Mouse (Mus musculus) kidney, embryonic 15.5 days (tissue): ENCODE measurements around the gene Pilra. TPM values are rescaled to one million over a fixed set of nuclear protein-coding genes. Genes with fewer than 3 reads are reported as not detected.

Source experiments
- ATAC-seq: fragments of 200-750 bp; cut with Nextera tagmentation; replicated peaks from 2 replicates; pipeline ENCODE4 v1.8.0; 2017; ENCODE audit warnings: moderate TSS enrichment; ENCODE audit not compliant: low FRiP score
- H3K27ac ChIP-seq: fragments of 300-500 bp; sonication (generic); 2 replicates; pipeline ENCODE4 v1.5.1; 2015; ENCODE audit warnings: mild to moderate bottlenecking, inconsistent platforms
- H3K27me3 ChIP-seq: fragments of 300-500 bp; sonication (generic); 2 replicates; pipeline ENCODE4 v1.6.1; 2015; ENCODE audit warnings: inconsistent platforms
- H3K36me3 ChIP-seq: fragments of 300-500 bp; sonication (generic); 2 replicates; pipeline ENCODE4 v1.6.1; 2015; ENCODE audit warnings: inconsistent platforms
- H3K4me1 ChIP-seq: fragments of 300-500 bp; sonication (generic); 2 replicates; pipeline ENCODE4 v1.6.1; 2015; ENCODE audit warnings: inconsistent platforms
- H3K4me2 ChIP-seq: fragments of 300-500 bp; sonication (generic); 2 replicates; pipeline ENCODE4 v1.6.1; 2015; ENCODE audit warnings: moderate library complexity, mild to moderate bottlenecking, inconsistent platforms
- H3K4me3 ChIP-seq: fragments of 300-500 bp; sonication (generic); replicated peaks from 2 replicates; pipeline ENCODE4 v1.5.1; 2015; ENCODE audit warnings: mild to moderate bottlenecking, inconsistent platforms
- H3K9ac ChIP-seq: fragments of 300-500 bp; sonication (generic); 2 replicates; pipeline ENCODE4 v1.6.1; 2015; ENCODE audit warnings: mild to moderate bottlenecking, inconsistent platforms
- H3K9me3 ChIP-seq: fragments of 300-500 bp; sonication (generic); replicated peaks from 2 replicates; pipeline ENCODE4 v1.6.1; 2016; ENCODE audit warnings: inconsistent platforms
- WGBS: fragments of 180-500 bp; shearing (Covaris S2); methylation state at CpG from one replicate; pipeline ENCODE4 v1.1.7; 2015; ENCODE audit warnings: mixed read lengths; 5-methylcytosine and 5-hydroxymethylcytosine counted together
- polyA plus RNA-seq: library from polyadenylated mRNA; unstranded; fragments of >200 nt; fragmentation: Nextera tagmentation; extraction: Ambion mirVana; gene quantifications from 2 replicates; pipeline ENCODE4 v1.2.1, GENCODE M21; 2015

Pilra gene
- polyA plus RNA-seq, 1 experiment from 2014 or later: 1.3 TPM

DNA sequence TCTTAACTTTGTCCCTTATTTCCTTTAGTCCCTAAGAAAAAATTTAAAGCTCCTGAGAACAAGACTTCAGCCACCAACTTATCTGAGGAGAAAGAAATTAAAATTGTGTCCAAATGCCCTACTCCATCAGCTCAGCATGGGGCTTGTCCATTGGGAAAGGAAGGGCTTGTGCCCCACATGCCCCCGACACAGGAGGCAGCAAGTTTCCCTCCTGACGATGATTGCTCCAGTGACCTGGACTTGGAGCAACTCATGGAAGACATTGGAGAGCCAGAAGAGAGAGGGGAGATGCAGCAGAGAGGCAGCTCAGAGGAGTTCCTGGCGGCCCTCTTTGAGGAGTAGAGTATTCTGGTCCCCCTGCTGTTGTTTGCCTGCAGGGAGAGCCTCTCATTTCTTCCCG, 14.0 kb downstream of the Pilra start:
- no peak overlapping the region for H3K4me3 ChIP-seq
- 72% methylated on average over 4 of the region's 4 CpGs for WGBS
- H3K27me3 ChIP-seq: no peaks in the 10 kb centered on the region
- H3K27ac ChIP-seq: no peak overlapping the region
- H3K36me3 ChIP-seq: no peaks in the 10 kb centered on the region
- H3K4me1 ChIP-seq: no peaks in the 10 kb centered on the region
- no peak for ATAC-seq
- H3K9ac ChIP-seq: no peak overlapping the region
- no peak overlapping the region for H3K4me2 ChIP-seq
- H3K9me3 ChIP-seq: no peaks in the 10 kb centered on the region

DNA sequence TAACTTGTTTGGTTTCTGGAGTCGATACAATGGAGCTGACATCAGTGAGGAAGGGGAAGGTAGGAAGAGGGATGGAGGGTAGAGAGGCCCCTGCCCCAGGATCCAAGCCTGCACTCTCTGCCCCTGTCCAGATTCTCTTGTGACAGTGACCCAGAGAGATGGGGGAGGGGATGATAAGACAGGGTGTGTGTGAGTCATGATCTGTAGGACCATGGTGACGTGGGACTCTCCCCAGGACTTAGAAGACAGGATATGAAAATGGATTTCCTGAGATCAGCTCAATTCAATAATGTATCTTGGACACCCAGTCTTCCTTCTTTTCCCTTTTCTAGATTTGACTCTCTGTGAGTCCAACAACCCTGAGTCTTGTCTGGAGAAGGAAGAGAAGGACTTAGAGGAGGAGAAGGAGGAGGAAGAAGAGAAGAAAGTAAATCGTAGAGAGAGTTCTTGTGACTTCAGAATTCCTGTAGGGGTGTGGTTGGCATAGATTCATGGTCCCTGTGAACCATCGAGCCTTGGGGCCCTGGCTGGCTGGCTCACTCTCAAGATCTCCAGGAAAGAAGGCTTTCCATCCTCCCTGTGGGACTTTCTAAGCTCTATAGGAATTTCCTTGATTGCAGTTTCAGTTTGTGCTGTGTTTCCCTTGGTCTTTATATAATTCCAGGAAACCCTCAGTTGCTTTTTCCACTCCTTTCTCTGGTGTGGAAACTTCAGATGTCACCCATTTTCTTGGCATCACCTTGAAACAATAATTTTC, 18.4 kb downstream of the Pilra start:
- Histone ChIP-seq H3K9ac (no peak overlapping the region), H3K9me3 (no peaks in the 10 kb centered on the region), H3K4me1 (no peaks in the 10 kb centered on the region), H3K36me3 (no peaks in the 10 kb centered on the region), H3K4me2 (no peak overlapping the region), H3K4me3 (no peak overlapping the region), H3K27ac (no peak overlapping the region), H3K27me3 (no peaks in the 10 kb centered on the region)
- ATAC-seq: no peak
- WGBS: 72% methylated on average over 4 of the region's 4 CpGs

- Histone ChIP-seq H3K9ac (no peak overlapping the region), H3K4me3 (no peak overlapping the region), H3K27me3 (no peaks in the 10 kb centered on the region), H3K9me3 (no peaks in the 10 kb centered on the region), H3K27ac (no peak overlapping the region), H3K4me1 (no peaks in the 10 kb centered on the region), H3K36me3 (0 out of 2 replicates have a peak, but pooled peaks cover 6% of the 10 kb centered on the region), H3K4me2 (no peak overlapping the region)
- 89% methylated on average over 5 of the region's 5 CpGs for WGBS
- no peak for ATAC-seq
Observed at GRCm38 (mm10) chr5:137808316-137808715, 27.8 kb downstream of the Pilra start.

- 82% methylated on average over 1 of the region's 1 CpGs for WGBS
- ATAC-seq: no peak
- H3K4me2 ChIP-seq: no peak overlapping the region
Observed at GRCm38 (mm10) chr5:137806158-137806557, 29.9 kb downstream of the Pilra start.

DNA sequence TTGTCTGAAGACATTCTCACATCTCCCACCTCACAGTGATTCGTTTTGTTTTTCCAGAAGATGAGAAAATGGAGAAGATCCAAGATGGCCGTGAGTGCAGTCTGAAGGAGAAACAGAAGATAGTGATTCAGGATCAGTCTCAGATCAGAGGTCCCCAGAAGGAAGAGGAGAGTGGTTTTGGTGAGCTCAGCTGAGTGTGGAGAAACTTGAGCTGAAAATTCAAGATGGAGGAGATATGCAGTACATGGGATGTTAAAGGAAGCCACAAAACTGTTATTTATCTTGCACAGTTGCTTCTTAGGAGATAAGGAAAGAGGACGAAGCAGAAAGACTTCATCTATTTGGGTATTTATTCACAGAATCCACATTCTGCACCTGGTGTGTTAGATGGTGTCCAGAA, 35.2 kb downstream of the Pilra start:
- no peaks in the 10 kb centered on the region for H3K9me3 ChIP-seq
- ATAC-seq: no peak
- H3K27ac ChIP-seq: no peak overlapping the region
- no peak overlapping the region for H3K4me3 ChIP-seq
- no peak overlapping the region for H3K4me2 ChIP-seq
- no peaks in the 10 kb centered on the region for H3K36me3 ChIP-seq
- no peak overlapping the region for H3K9ac ChIP-seq
- H3K4me1 ChIP-seq: no peaks in the 10 kb centered on the region
- 82% methylated on average over 3 of the region's 3 CpGs for WGBS
- no peaks in the 10 kb centered on the region for H3K27me3 ChIP-seq

More at GRCm38 (mm10) chr5:137806158-137806557, 29.9 kb downstream of the Pilra start:
- Histone ChIP-seq H3K27me3 (no peaks in the 10 kb centered on the region), H3K27ac (no peak overlapping the region), H3K4me1 (no peaks in the 10 kb centered on the region), H3K9ac (no peak overlapping the region), H3K4me3 (no peak overlapping the region), H3K36me3 (no peaks in the 10 kb centered on the region), H3K9me3 (no peaks in the 10 kb centered on the region)

GRCm38 (mm10) chr5:137796606-137797005, 39.5 kb downstream of the Pilra start:
- H3K36me3 ChIP-seq: no peaks in the 10 kb centered on the region
- WGBS: 69% methylated on average over 3 of the region's 3 CpGs
- ATAC-seq: no peak

DNA sequence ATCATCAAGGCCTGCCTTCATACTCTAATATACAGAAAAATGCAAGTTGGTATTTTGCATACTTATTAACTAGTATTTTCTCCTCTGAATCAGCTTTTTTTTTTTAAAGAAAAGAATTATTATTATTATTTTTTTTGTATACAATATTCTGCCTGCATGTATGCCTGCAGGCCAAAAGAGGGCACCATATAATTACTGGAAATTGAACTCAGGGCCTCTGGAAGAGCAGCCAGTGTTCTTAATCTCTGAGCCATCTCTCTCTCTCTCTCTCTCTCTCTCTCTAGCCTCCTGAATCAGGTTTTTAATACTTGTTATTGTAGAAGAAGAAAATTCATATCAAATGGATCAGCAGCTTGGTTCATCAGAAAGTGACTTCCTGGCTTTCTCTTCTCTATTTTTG, 44.5 kb downstream of the Pilra start:
- Histone ChIP-seq H3K36me3 (no peaks in the 10 kb centered on the region), H3K27me3 (no peaks in the 10 kb centered on the region), H3K9me3 (no peaks in the 10 kb centered on the region)

More at GRCm38 (mm10) chr5:137796606-137797005, 39.5 kb downstream of the Pilra start:
- Histone ChIP-seq H3K4me2 (no peak overlapping the region), H3K27me3 (no peaks in the 10 kb centered on the region), H3K4me3 (no peak overlapping the region), H3K27ac (no peak overlapping the region), H3K4me1 (no peaks in the 10 kb centered on the region), H3K9ac (no peak overlapping the region), H3K9me3 (no peaks in the 10 kb centered on the region)

DNA sequence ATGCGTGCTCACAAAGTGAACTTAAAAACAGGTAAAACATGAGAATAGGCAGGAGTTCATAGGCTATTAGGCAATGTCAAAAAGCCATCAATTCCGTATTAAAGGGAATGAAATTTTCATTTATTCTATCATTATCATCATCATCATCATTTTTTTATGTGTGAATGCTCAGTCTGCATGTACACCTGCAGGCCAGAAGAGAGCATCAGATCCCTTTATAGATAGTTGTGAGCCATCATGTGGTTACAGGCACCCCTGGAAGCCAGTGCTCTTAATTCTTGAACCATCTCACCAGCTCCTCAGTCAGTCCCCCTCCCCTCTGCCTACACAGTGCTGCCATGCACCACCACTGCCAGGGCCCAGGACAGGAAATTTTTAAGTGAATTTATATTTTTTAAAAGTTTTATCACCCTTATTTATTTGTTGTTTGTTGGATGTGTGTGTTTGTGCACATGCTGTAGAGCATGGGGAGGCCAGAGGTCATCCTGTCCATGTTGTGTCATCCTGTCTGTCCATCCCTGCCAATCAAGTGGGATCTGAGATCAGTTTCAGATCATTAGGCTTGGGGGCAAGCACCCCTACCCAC, 47.0 kb downstream of the Pilra start:
- Histone ChIP-seq H3K4me2 (no peak overlapping the region), H3K4me1 (peaks cover 21% of the 10 kb centered on the region), H3K9me3 (no peaks in the 10 kb centered on the region), H3K36me3 (peaks cover 9% of the 10 kb centered on the region), H3K4me3 (no peak overlapping the region), H3K27ac (no peak overlapping the region), H3K27me3 (no peaks in the 10 kb centered on the region), H3K9ac (no peak overlapping the region)
- no peak for ATAC-seq
- WGBS: 97% methylated on average over 2 of the region's 2 CpGs

More for the DNA sequence above, 44.5 kb downstream of the Pilra start:
- Histone ChIP-seq H3K4me3 (no peak overlapping the region), H3K4me2 (no peak overlapping the region), H3K9ac (no peak overlapping the region), H3K27ac (no peak overlapping the region), H3K4me1 (peaks cover 7% of the 10 kb centered on the region)
- ATAC-seq: no peak

- Histone ChIP-seq H3K27me3 (no peaks in the 10 kb centered on the region), H3K4me2 (peak overlapping the region; percentile 90), H3K36me3 (peaks cover 18% of the 10 kb centered on the region), H3K4me1 (peaks cover 30% of the 10 kb centered on the region), H3K9ac (0 out of 2 replicates have a peak overlapping the region, but pooled peaks have one; percentile 5), H3K4me3 (peak overlapping the region; percentile 92), H3K27ac (peak overlapping the region; percentile 97; the same call in 1 of the 2 replicates), H3K9me3 (no peaks in the 10 kb centered on the region)
- ATAC-seq: no peak
- WGBS: 72% methylated on average over 24 of the region's 24 CpGs
Observed at GRCm38 (mm10) chr5:137788171-137788570, 47.9 kb downstream of the Pilra start.

GRCm38 (mm10) chr5:137787151-137787928, 48.7 kb downstream of the Pilra start, which contains the start of the genes Mepce and Zcwpw1:
TSS of gene Mepce (minus strand) at chr5:137787655.
TSS of gene Zcwpw1 (plus strand) at chr5:137787798.
- Histone ChIP-seq H3K36me3 (peaks cover 26% of the 10 kb centered on the region), H3K27me3 (no peaks in the 10 kb centered on the region), H3K9me3 (no peaks in the 10 kb centered on the region), H3K4me1 (peaks cover 38% of the 10 kb centered on the region), H3K27ac (peak within 1 kb of the TSS; percentile 98), H3K9ac (peak within 1 kb of the TSS; percentile 92), H3K4me2 (peak within 1 kb of the TSS; percentile 90), H3K4me3 (peak within 1 kb of the TSS; percentile 92)
- peak; percentile 71 for ATAC-seq
- WGBS: under 1% methylated on average over 48 of the region's 48 CpGs

DNA sequence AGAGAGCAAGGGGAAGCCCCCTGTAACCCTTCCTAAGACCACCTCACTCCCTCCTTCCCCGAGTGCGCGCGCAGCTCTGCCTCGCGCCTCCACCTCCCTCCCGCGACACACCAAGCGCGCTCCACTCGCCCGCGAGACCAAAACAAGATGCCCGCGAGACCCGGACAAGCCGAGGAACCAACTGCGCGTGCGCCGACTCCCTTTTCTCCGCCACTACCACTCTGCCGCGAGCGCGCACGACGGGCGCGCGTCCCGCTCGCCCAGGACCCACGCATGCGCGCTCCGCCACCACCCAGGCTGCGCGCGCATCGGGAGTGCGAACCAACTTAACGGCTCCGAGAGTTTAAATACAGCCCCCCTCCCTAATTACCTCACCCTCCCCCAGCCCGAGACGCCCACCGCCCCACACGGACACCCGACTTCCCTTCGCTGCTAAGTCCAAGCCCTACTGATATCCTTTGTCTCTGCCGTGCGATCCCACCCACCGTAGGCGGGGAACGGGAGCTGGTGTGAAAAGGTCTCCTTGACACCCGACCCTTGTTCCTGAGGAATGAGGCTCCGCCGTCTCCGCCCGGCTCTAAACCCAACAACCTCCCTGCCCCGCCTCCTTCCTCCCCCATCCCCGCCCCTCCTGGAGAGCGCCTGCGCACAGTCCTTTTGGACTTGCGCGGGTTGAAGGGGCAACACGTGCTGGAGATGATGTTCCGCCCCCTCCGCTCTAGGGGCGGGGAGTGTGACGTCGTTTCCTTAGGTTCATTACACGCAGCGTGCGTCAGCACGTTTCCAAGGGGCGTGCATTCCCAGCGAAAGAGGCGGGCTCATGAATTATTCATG, 49.8 kb downstream of the Pilra start:
- no peaks in the 10 kb centered on the region for H3K27me3 ChIP-seq
- peak overlapping the region; percentile 98 for H3K27ac ChIP-seq
- peak overlapping the region; percentile 92 for H3K4me3 ChIP-seq
- peak; percentile 90 for ATAC-seq
- H3K9me3 ChIP-seq: no peaks in the 10 kb centered on the region
- H3K36me3 ChIP-seq: peaks cover 36% of the 10 kb centered on the region
- H3K4me2 ChIP-seq: peak overlapping the region; percentile 90
- H3K4me1 ChIP-seq: peaks cover 47% of the 10 kb centered on the region
- under 1% methylated on average over 79 of the region's 79 CpGs for WGBS
- H3K9ac ChIP-seq: peak overlapping the region; percentile 92
